In genomic region chr2:72424656-72425055, GRCm38 (mm10) we compare ENCODE assay signal across 26 mouse cellular contexts. TPM values are rescaled to one million over a fixed set of nuclear protein-coding genes. Genes with fewer than 3 reads are reported as not detected.
DNase-seq lines count a peak whose midpoint lies in the region; ATAC-seq and TF ChIP-seq lines count a peak whose summit lies in the region.
"Had no signal": no experiment of that assay in that cellular context is flagged by ENCODE, and none has a peak within 500 bp of the region (broad histone marks: within the 10 kb centered on the region; RNA-seq: fewer than 3 reads in every experiment).

No protein-coding gene starts in this region.

- H3K27ac ChIP-seq in forebrain, embryonic 16.5 days (ENCODE audit: low read length) = peak overlapping the region; percentile 31
- no peak overlapping the region for H3K27ac ChIP-seq in forebrain, postnatal 0 days (ENCODE audit: low read depth, low read length)
- H3K27ac ChIP-seq in hindbrain, embryonic 14.5 days = no peak overlapping the region
- H3K27ac ChIP-seq: limb, embryonic 13.5 days; liver, embryonic 13.5 days; macrophage had no signal

- H3K4me1 ChIP-seq in forebrain, embryonic 16.5 days (replicated peaks; ENCODE audit: control insufficient read depth, insufficient read depth, low read length) = peaks cover 30% of the 10 kb centered on the region
- peaks cover 7% of the 10 kb centered on the region for H3K4me1 ChIP-seq in forebrain, postnatal 0 days (ENCODE audit: insufficient read depth)
- peaks cover 22% of the 10 kb centered on the region for H3K4me1 ChIP-seq in hindbrain, embryonic 14.5 days (replicated peaks; ENCODE audit: control insufficient read depth, insufficient read depth, low read length)
- H3K4me1 ChIP-seq: liver, embryonic 13.5 days had no signal

- ATAC-seq in forebrain, embryonic 16.5 days = no peak
- ATAC-seq in forebrain, postnatal 0 days = no peak
- no peak for ATAC-seq in hindbrain, embryonic 14.5 days (ENCODE audit: low FRiP score)
- ATAC-seq: intestine, embryonic 16.5 days; lung, postnatal 0 days had no signal

- no peak for TF ChIP-seq CTCF in forebrain, postnatal 0 days (IDR thresholded peaks at IDR 0.05; ENCODE audit: low read depth)

- no peak overlapping the region for H3K9ac ChIP-seq in forebrain, embryonic 16.5 days (replicated peaks; ENCODE audit: low read depth, low read length)
- H3K9ac ChIP-seq in forebrain, postnatal 0 days = no peak overlapping the region
- H3K9ac ChIP-seq in hindbrain, embryonic 14.5 days = no peak overlapping the region
- H3K9ac ChIP-seq: hindbrain, embryonic 12.5 days; limb, embryonic 13.5 days; liver, embryonic 13.5 days; neural tube, embryonic 13.5 days had no signal

- H3K27me3 ChIP-seq in forebrain, embryonic 16.5 days (replicated peaks; ENCODE audit: control insufficient read depth, insufficient read depth, low read length) = peaks cover 4% of the 10 kb centered on the region; the same call in 1 of the 2 replicates
- H3K27me3 ChIP-seq in forebrain, postnatal 0 days (ENCODE audit: insufficient read depth, low read length) = no peaks in the 10 kb centered on the region
- no peaks in the 10 kb centered on the region for H3K27me3 ChIP-seq in hindbrain, embryonic 14.5 days (ENCODE audit: control insufficient read depth, insufficient read depth, low read length)
- H3K27me3 ChIP-seq: CH12.LX; hindbrain, embryonic 12.5 days; liver, embryonic 13.5 days; neural tube, embryonic 13.5 days had no signal

- no peak for DNase-seq in forebrain, postnatal 0 days
- DNase-seq in 3T3-L1 (ENCODE audit: low read depth, low spot score) = peak; percentile 25
- DNase-seq in NIH3T3 (ENCODE audit: low read depth) = peak; percentile 44
- peak; percentile 24 for DNase-seq in gastrocnemius, postnatal 10 days
- DNase-seq in hindbrain, embryonic 14.5 days (ENCODE audit: low spot score) = no peak
- no peak for DNase-seq in adrenal gland, adult 8-10 months
- DNase-seq: adrenal gland, postnatal 14 days; cerebellum, adult 11-12 months; heart, postnatal 36 days; kidney, adult 8-10 months; kidney, postnatal 10 days; layer of hippocampus, adult 9-11 months; liver, embryonic 13.5 days; lung, adult 18-20 months; right cerebral cortex, postnatal 4 days; thymus, adult 2 months; thymus, postnatal 36 days had no signal

- 52% methylated on average over 7 of the region's 7 CpGs for WGBS in forebrain, embryonic 16.5 days
- 62% methylated on average over 7 of the region's 7 CpGs for WGBS in forebrain, postnatal 0 days
- 87% methylated on average over 7 of the region's 7 CpGs for WGBS in hindbrain, embryonic 14.5 days

- no peaks in the 10 kb centered on the region for H3K36me3 ChIP-seq in forebrain, embryonic 16.5 days (ENCODE audit: control insufficient read depth, insufficient read depth)
- no peaks in the 10 kb centered on the region for H3K36me3 ChIP-seq in forebrain, postnatal 0 days (ENCODE audit: insufficient read depth)
- H3K36me3 ChIP-seq in hindbrain, embryonic 14.5 days (replicated peaks; ENCODE audit: control insufficient read depth, insufficient read depth) = no peaks in the 10 kb centered on the region
- H3K36me3 ChIP-seq: hindbrain, embryonic 12.5 days; limb, embryonic 13.5 days; liver, embryonic 13.5 days; neural tube, embryonic 13.5 days had no signal

- no peak overlapping the region for H3K4me3 ChIP-seq in forebrain, embryonic 16.5 days (replicated peaks; ENCODE audit: low read length)
- no peak overlapping the region for H3K4me3 ChIP-seq in forebrain, postnatal 0 days (ENCODE audit: low read depth, low read length)
- H3K4me3 ChIP-seq in hindbrain, embryonic 14.5 days (replicated peaks; ENCODE audit: low read length) = no peak overlapping the region
- H3K4me3 ChIP-seq: hindbrain, embryonic 12.5 days; limb, embryonic 13.5 days; liver, embryonic 13.5 days; neural tube, embryonic 13.5 days had no signal

- H3K9me3 ChIP-seq in forebrain, embryonic 16.5 days (ENCODE audit: control insufficient read depth, low read length) = no peaks in the 10 kb centered on the region
- H3K9me3 ChIP-seq in forebrain, postnatal 0 days (ENCODE audit: low read length) = no peaks in the 10 kb centered on the region
- H3K9me3 ChIP-seq in hindbrain, embryonic 14.5 days (ENCODE audit: control insufficient read depth, low read length) = no peaks in the 10 kb centered on the region
- H3K9me3 ChIP-seq: hindbrain, embryonic 12.5 days; limb, embryonic 13.5 days; liver, embryonic 13.5 days; neural tube, embryonic 13.5 days had no signal

- H3K4me2 ChIP-seq in forebrain, embryonic 16.5 days (ENCODE audit: low read length) = no peak overlapping the region
- H3K4me2 ChIP-seq in forebrain, postnatal 0 days (ENCODE audit: low read depth) = no peak overlapping the region
- no peak overlapping the region for H3K4me2 ChIP-seq in hindbrain, embryonic 14.5 days (replicated peaks)
- H3K4me2 ChIP-seq: heart, embryonic 11.5 days; hindbrain, embryonic 12.5 days; limb, embryonic 13.5 days; liver, embryonic 13.5 days; neural tube, embryonic 13.5 days had no signal

RNA-seq across cellular contexts. Expression of gene Cdca7, which starts 51.3 kb away (rescaled TPM):
- polyA plus RNA-seq in forebrain, embryonic 16.5 days (2015; fragmentation: Nextera tagmentation; extraction: Ambion mirVana) = 98.8 and 109 TPM in 2 replicates
- total RNA-seq in forebrain, postnatal 0 days (2014; rRNA removed) = 21.9 and 28.9 TPM in 2 replicates
- 15.6 and 20.6 TPM in 2 replicates for polyA plus RNA-seq in forebrain, postnatal 0 days (2015; fragmentation: Nextera tagmentation; extraction: Ambion mirVana)
- 1 to 10 TPM; 5.0 to 7.1 TPM for total RNA-seq in gastrocnemius, postnatal 10 days (2021)
- polyA plus RNA-seq in hindbrain, embryonic 14.5 days (2014; fragmentation: Nextera tagmentation; extraction: Ambion mirVana) = 17.1 and 19.1 TPM in 2 replicates
- 1 to 10 TPM; 1.9 to 3.1 (median 2.8) TPM for total RNA-seq in adrenal gland, adult 8-10 months (2022)

Comparison
In these comparisons a context has a peak if more than half of its experiments do, and no peak if none do; other contexts are left out.
1. DNase-seq: peak in 3T3-L1 (single experiment), NIH3T3 (single experiment) and gastrocnemius, postnatal 10 days (single experiment); none in forebrain, postnatal 0 days (single experiment), hindbrain, embryonic 14.5 days (single experiment) and adrenal gland, adult 8-10 months (single experiment).